Mouse (Mus musculus) CD8-positive naive resting alpha-beta T cell, adult 2 months (primary cell): ENCODE measurements around the gene Parg.

Experiments
- DNase-seq, 2 experiments: peaks; one replicate each; pipeline ENCODE4 v3.0.0; 2022; ENCODE audit warnings: low read depth in 2 of 2, low spot score in 2 of 2

Gene Parg

DNA sequence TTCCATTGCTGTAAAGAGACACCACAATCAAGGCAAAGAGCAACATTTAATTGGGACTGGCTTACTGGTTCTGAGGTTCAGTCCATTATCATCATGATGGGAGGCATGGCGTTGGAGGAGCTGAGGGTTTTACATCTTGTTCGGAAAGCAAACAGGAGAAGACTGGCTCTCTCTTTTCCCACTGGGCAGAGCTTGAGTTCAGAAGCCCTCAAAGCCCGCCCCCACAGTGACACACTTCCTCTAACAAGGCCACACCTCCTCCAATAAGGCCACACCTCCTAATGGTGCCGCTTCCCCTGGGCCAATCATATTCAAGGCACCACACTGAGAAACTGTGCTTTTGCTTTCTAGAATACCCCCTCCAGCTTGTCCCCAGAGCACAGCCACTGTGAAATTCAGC, 116.1 kb downstream of the Parg start:
- no peak for DNase-seq

DNA sequence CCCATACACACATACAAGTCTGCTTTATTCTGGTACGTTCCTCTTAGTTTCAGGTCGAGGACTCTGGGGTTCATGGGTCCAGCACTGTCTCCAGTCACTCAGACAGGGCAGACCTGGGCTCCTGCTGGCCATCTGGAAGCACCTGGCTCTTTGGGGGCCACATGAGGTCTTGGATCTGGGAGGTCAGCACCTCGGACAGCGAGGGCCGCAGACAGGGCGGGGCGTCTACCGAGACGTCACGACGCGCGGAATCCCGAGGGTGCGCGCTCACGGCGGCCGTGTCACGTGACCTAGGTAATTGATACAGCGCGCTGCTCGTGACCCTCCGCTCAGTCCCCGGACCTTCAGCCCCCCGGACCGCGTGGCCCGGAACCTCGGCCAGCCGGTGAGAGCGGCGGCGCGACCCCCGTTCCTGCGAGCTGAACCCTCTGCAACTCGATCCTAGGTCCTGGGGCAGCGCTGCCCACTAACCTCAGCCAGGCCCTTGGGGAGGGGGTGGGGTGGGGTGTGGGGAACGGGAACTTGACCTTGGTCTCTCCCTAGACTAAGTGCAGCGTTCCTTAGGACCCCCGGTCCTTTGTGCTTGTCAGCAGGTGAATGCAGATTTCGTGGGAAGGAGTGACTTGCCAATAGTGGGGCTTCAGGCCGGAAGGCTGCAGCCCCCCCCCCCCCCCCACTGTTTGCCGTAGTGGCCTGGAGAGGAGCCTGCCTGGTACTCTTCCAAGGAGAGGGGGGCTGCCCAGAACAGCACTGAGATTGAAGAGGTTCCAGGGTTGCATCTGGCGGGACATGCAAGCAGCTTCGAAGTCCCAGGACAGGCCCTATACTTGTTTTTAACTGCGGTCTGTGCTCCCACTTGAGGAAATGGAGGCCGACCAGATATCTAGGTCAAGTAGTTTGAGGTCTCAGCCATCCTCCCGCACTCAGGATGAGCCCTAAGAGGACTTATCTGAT, 120.3 kb downstream of the Parg start, which contains the start of gene Ogdhl:
Gene Ogdhl (plus strand): TSS at position 288 of the 954 bp plus-strand sequence.
- DNase-seq: no peak

DNA sequence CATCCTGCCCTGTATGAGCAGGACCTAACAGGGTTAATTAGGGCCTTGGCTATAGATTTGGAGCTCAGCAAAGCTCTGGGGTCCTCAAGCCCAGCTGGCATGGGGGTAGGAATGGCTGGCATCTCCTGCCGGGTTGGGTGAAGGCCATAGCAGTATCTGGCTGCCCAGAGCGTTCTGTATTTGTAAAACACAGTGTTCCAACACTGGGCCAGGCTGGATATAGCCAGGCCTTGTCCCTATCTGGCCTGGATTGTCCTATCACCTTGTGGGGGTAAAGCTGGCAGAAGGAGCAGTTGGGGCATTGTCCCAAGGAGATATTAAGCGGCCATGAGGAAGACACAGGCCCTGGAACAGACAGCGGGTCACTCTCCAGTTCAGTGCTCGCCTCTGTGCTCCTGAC, 121.5 kb downstream of the Parg start:
- no peak for DNase-seq

DNA sequence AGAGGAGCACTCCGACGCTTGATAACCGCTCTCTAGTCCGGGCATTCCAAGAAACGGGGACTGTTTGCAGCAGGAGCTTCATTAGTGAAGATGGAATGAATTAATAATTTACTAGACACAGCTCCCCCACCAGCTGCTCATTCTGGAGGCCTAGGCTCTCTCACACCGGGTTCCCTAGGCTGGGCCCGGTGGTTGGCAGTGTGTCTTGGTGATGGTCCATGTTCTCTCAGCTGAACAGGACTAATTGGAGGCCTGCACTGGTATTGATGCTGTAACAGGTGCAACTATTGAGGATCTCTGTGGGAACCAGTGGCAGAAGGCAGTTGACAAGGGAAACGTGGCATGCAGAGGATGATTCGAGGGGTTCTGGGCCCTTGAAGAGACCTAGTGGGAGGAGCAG, 125.6 kb downstream of the Parg start:
- DNase-seq: no peak

DNA sequence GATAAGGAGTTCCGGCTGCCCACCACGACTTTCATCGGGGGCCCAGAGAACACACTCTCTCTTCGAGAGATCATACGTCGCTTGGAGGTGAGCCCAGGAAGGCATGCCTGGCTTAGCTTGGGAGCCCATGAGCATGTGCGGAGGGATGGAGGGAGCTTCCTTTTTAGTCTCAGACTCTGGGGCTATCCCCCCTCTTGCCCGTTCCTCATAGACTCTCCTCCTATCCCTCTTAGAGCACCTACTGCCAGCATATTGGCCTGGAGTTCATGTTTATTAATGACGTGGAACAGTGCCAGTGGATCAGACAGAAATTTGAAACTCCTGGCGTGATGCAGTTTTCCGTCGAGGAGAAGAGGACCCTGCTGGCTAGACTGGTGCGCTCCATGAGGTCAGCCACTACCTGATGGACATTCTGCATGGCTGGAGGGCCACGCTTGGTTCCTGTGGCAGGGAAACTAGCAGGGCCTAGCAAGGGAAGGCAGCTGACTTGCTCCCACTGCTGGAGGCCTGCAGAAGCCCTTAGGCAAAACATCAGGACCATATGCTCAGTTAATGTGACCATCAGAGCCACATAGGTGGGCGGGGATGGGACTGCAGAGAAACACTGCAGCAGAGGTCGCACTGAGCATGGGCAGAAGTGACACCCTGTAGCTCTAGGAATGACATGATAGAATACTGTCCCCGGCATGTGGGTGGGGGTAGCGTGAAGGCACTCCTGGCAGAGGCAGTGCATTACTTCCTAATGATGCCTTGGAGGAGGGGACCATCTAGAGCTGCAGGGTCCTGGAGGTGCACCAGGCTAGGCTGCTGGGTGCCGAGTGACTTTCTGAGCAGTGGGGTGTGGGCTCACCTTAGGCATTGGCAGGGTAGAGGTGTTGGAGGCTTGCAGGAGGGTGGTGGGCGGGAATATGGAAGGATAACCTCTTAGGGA, 131.0 kb downstream of the Parg start:
- DNase-seq: no peak

DNA sequence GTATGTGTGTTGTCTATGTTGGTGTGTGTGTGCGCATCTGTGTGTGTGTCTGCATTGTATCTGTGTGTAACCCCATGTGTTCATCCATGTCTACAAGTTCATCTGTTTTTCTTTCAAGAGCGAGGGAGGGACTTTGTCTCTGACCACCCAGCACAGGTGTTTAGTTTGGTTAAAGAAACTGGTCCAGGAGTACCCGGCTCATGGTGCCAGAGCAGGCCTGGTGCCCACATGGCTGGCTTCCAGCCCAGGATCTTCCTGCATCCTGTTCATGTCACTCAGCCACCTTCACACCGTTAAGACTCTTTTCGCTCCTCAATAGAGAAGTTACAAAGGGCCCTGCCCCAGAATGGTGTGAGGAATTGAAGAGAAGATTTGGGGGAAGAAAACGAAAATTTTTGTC, 134.3 kb downstream of the Parg start:
- no peak for DNase-seq

DNA sequence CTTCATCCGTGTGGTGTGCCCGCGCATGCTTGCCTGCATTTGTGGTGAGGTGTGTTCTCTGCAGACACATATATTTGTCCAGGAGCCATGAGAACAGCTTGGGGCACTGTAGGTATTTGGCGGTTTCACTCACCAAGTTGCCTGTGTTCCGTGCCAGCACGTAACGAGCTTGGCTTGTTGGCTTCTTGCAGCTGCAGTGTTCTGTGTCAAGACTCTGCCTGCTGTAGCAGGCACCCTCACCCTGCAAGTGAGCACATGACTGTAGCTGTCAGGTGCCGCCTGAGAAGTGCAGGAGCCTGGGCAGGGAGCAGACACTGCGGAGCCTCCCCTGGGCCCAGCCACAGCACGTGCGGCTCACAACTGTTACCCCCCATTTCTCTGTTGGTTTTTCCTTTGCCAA, 134.8 kb downstream of the Parg start:
- DNase-seq: no peak

DNA sequence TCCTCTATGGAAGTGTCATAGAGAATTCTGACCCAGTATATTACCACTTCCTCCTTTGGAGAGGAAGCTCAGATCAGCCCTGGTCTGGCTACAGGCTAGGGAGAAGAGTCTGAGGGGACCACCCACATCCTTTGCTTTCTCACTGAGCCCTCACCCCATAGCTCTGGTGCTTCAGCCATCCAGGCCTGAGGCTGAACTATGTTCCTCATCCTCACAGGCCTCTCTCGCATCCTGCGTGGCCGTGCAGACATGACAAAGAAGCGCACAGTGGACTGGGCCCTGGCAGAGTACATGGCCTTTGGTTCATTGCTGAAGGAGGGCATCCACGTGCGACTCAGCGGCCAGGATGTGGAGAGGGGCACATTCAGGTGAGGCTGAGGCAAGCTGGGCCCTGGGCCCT, 140.1 kb downstream of the Parg start:
- DNase-seq: no peak

DNA sequence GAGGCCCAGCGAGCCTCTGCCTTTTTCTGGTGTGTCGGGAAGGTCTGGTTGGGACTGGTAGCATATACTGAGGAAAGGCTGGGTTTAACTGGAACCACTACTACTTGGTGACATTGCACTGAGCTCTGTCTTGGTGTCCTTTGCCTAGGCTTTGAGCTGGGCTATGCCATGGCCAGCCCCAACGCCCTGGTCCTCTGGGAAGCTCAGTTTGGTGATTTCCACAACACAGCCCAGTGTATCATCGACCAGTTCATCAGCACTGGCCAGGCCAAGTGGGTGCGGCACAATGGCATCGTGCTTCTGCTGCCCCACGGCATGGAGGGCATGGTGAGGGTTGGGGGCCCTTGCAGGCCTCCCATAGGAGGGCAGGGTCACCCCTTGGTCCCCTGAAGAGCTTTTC, 142.4 kb downstream of the Parg start:
- DNase-seq: no peak

DNA sequence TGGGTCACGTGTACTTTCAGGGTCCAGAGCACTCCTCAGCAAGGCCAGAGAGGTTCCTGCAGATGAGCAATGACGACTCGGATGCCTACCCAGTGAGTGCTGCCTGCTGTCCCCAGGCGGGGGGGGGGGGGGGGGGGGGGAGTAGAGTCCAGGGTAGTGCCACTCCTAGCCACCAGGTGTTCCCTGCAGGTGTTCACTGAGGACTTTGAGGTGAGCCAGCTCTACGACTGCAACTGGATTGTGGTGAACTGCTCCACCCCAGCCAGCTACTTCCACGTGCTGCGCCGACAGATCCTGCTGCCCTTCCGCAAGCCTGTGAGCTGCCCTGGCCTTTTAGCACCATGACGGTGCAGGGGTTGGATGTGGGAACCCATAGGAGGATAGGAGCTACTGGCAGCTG, 142.9 kb downstream of the Parg start:
- DNase-seq: no peak
